Mouse (Mus musculus) kidney, postnatal 0 days (tissue): ENCODE results near the gene Mdm4. TPM values are rescaled to one million over a fixed set of nuclear protein-coding genes. Genes with fewer than 3 reads are reported as not detected.
A peak's percentile ranks its signal among the peaks of the same experiment; 100 is the strongest.

Source experiments
- ATAC-seq: fragments of 200-750 bp; cut with Nextera tagmentation; replicated peaks from 2 replicates; pipeline ENCODE4 v1.8.0; 2017; ENCODE audit warnings: low read depth, moderate number of reproducible peaks, moderate TSS enrichment, moderate library complexity; ENCODE audit not compliant: low FRiP score
- DNase-seq: peaks from one replicate; pipeline ENCODE4 v3.0.0-alpha.2; 2016; ENCODE audit warnings: low spot score
- H3K27ac ChIP-seq: fragments of 300-500 bp; sonication (generic); 2 replicates; pipeline ENCODE4 v1.5.1; 2014; ENCODE audit warnings: mild to moderate bottlenecking
- H3K27me3 ChIP-seq: fragments of 300-500 bp; sonication (generic); 2 replicates; pipeline ENCODE4 v1.6.1; 2014; ENCODE audit warnings: low read length, mixed read lengths; ENCODE audit not compliant: insufficient read depth
- H3K36me3 ChIP-seq: fragments of 300-500 bp; sonication (generic); 2 replicates; pipeline ENCODE4 v1.6.1; 2014; ENCODE audit warnings: low read length, mixed read lengths; ENCODE audit not compliant: insufficient read depth
- H3K4me1 ChIP-seq: fragments of 300-500 bp; sonication (generic); replicated peaks from 2 replicates; pipeline ENCODE4 v1.6.1; 2014; ENCODE audit warnings: antibody characterized with exemption, low read length, mixed read lengths; ENCODE audit not compliant: insufficient read depth
- H3K4me2 ChIP-seq: fragments of 300-500 bp; sonication (generic); 2 replicates; pipeline ENCODE4 v1.6.1; 2014; ENCODE audit warnings: mild to moderate bottlenecking, low read length, moderate library complexity, mixed read lengths
- H3K4me3 ChIP-seq: fragments of 300-500 bp; sonication (generic); replicated peaks from 2 replicates; pipeline ENCODE4 v1.5.1; 2014; ENCODE audit warnings: low read depth, low read length
- H3K9ac ChIP-seq: fragments of 300-500 bp; sonication (generic); 2 replicates; pipeline ENCODE4 v1.6.1; 2014; ENCODE audit warnings: low read depth, low read length
- H3K9me3 ChIP-seq: fragments of 300-500 bp; sonication (generic); replicated peaks from 2 replicates; pipeline ENCODE4 v1.6.1; 2016; ENCODE audit warnings: low read length, inconsistent platforms, mixed read lengths
- CTCF ChIP-seq: IDR thresholded peaks from 2 replicates; pipeline ENCODE4 v1.5.1; 2016; ENCODE audit warnings: antibody characterized with exemption, low read depth, mild to moderate bottlenecking, moderate library complexity
- WGBS: fragments of 180-500 bp; shearing (Covaris S2); extraction: QIAGEN DNeasy Blood & Tissue Kit; methylation state at CpG from one replicate; pipeline ENCODE4 v1.1.7; 2014; 5-methylcytosine and 5-hydroxymethylcytosine counted together
- polyA plus RNA-seq: library from polyadenylated mRNA; unstranded; fragments of >200 nt; fragmentation: Nextera tagmentation; extraction: Ambion mirVana; gene quantifications from 2 replicates; pipeline ENCODE4 v1.2.1, GENCODE M21; 2015

The Mdm4 gene
- polyA plus RNA-seq, 1 experiment from 2014 or later: 16.7 TPM

GRCm38 (mm10) chr1:133019312-133019711 is 11.0 kb downstream of the Mdm4 start:
- H3K4me2 ChIP-seq: no peak overlapping the region
- no peak overlapping the region for H3K4me3 ChIP-seq
- ATAC-seq (no peak), DNase-seq (no peak)
- no peaks in the 10 kb centered on the region for H3K27me3 ChIP-seq
- no peak for TF ChIP-seq CTCF
- no peaks in the 10 kb centered on the region for H3K4me1 ChIP-seq
- H3K27ac ChIP-seq: no peak overlapping the region
- peaks cover 11% of the 10 kb centered on the region; the same call in 1 of the 2 replicates for H3K36me3 ChIP-seq
- H3K9ac ChIP-seq: no peak overlapping the region
- H3K9me3 ChIP-seq: no peaks in the 10 kb centered on the region

GRCm38 (mm10) chr1:133018580-133018979 is 11.8 kb downstream of the Mdm4 start:
- Histone ChIP-seq H3K36me3 (peaks cover 11% of the 10 kb centered on the region; the same call in 1 of the 2 replicates), H3K4me2 (no peak overlapping the region), H3K27ac (no peak overlapping the region), H3K27me3 (no peaks in the 10 kb centered on the region), H3K9me3 (no peaks in the 10 kb centered on the region), H3K9ac (no peak overlapping the region), H3K4me3 (no peak overlapping the region), H3K4me1 (no peaks in the 10 kb centered on the region)
- DNase-seq: no peak
- no peak for ATAC-seq
- 81% methylated on average over 2 of the region's 2 CpGs for WGBS
- no peak for TF ChIP-seq CTCF

- Histone ChIP-seq H3K9me3 (no peaks in the 10 kb centered on the region), H3K27me3 (no peaks in the 10 kb centered on the region), H3K4me3 (no peak overlapping the region), H3K4me2 (no peak overlapping the region), H3K27ac (no peak overlapping the region), H3K4me1 (no peaks in the 10 kb centered on the region), H3K36me3 (peaks cover 16% of the 10 kb centered on the region), H3K9ac (no peak overlapping the region)
- DNase-seq (no peak), ATAC-seq (no peak)
- WGBS: 87% methylated on average over 9 of the region's 9 CpGs
- TF ChIP-seq CTCF: no peak
These were observed 13.5 kb downstream of the Mdm4 start for GRCm38 (mm10) chr1:133016775-133017428.

- ATAC-seq (no peak), DNase-seq (no peak)
- 98% methylated on average over 1 of the region's 1 CpGs for WGBS
- Histone ChIP-seq H3K4me3 (no peak overlapping the region), H3K9me3 (no peaks in the 10 kb centered on the region), H3K36me3 (peaks cover 26% of the 10 kb centered on the region), H3K27ac (no peak overlapping the region), H3K4me1 (no peaks in the 10 kb centered on the region), H3K4me2 (no peak overlapping the region), H3K9ac (no peak overlapping the region), H3K27me3 (no peaks in the 10 kb centered on the region)
- no peak for TF ChIP-seq CTCF
These were observed 16.2 kb downstream of the Mdm4 start for GRCm38 (mm10) chr1:133014196-133014595.

- ATAC-seq: no peak
- Histone ChIP-seq H3K4me1 (no peaks in the 10 kb centered on the region), H3K36me3 (peaks cover 30% of the 10 kb centered on the region), H3K27ac (no peak overlapping the region), H3K9ac (no peak overlapping the region), H3K9me3 (no peaks in the 10 kb centered on the region), H3K4me2 (no peak overlapping the region), H3K4me3 (no peak overlapping the region), H3K27me3 (no peaks in the 10 kb centered on the region)
- DNase-seq: no peak
- peak; percentile 24; the same call in 1 of the 2 replicates for TF ChIP-seq CTCF
These were observed 17.0 kb downstream of the Mdm4 start for GRCm38 (mm10) chr1:133013331-133013730.

GRCm38 (mm10) chr1:133011955-133012841 is 18.2 kb downstream of the Mdm4 start:
- no peak overlapping the region for H3K4me3 ChIP-seq
- no peaks in the 10 kb centered on the region for H3K9me3 ChIP-seq
- no peak for TF ChIP-seq CTCF
- H3K27ac ChIP-seq: no peak overlapping the region
- H3K36me3 ChIP-seq: peaks cover 26% of the 10 kb centered on the region; the same call in 1 of the 2 replicates
- DNase-seq: no peak
- H3K4me2 ChIP-seq: no peak overlapping the region
- no peak overlapping the region for H3K9ac ChIP-seq
- no peaks in the 10 kb centered on the region for H3K27me3 ChIP-seq
- 82% methylated on average over 11 of the region's 13 CpGs for WGBS
- no peaks in the 10 kb centered on the region for H3K4me1 ChIP-seq
- no peak for ATAC-seq
